Mouse (Mus musculus): ENCODE measurements around the gene Zfp57.
A peak's percentile ranks its signal among the peaks of the same experiment; 100 is the strongest.
"Not testable (repeated sequence)": the region's sequence is repeated elsewhere in the genome, so short reads cannot be mapped to it uniquely, and the experiment has no call there.

Zfp57 gene

GRCm38 (mm10) chr17:37000863-37001262 lies at the start of gene Zfp57:
Gene Zfp57, plus strand, starts transcription at chr17:37001163.
- no peak for DNase-seq

GRCm38 (mm10) chr17:36952631-36953030 lies 48.3 kb upstream of the Zfp57 start:
- no peak for DNase-seq

- DNase-seq: no peak
These were observed 47.9 kb upstream of the Zfp57 start for GRCm38 (mm10) chr17:36953062-36953461.

DNA sequence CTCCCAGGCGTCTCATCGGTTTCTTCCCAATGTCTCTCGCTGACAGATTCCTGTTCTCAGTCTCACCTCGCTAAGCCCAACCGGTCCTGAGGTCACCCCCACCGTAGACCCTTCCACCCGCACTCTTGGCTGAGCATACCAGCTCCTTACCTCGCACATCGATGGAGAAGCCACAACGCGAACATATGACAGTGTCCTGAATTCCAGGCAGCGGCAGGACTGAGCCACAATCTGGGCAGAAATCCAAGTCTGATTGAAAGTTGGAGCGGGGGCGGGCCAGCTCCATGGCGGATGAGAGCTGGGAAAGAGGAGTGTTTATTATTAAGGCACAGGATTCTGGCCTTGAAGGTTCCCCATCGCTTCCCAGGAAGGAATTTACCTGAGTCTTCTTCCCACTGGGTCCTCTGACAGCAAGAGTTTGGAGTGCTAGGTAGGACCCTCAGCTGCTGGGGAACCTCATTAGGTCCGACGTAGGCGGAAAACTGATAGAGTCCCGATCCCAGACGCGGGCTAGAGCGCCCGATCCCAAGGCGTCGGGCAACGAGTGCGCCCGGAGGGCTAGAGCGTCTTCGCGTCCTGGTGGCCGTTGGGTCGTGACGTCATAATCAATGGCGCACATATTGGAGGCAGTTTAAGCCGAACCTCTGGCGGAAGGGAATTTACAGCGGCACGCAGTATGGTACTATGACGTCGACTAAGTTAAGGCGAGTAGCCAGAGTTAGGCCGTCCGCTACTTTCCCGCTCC lies 42.8 kb upstream of the Zfp57 start, which contains the start of the genes Znrd1 and Znrd1as:
Gene Znrd1 (minus strand): TSS at position 561 of the 745 bp plus-strand sequence.
Gene Znrd1as (plus strand): TSS at position 594 of the 745 bp plus-strand sequence.
- DNase-seq: peak; percentile 91

DNA sequence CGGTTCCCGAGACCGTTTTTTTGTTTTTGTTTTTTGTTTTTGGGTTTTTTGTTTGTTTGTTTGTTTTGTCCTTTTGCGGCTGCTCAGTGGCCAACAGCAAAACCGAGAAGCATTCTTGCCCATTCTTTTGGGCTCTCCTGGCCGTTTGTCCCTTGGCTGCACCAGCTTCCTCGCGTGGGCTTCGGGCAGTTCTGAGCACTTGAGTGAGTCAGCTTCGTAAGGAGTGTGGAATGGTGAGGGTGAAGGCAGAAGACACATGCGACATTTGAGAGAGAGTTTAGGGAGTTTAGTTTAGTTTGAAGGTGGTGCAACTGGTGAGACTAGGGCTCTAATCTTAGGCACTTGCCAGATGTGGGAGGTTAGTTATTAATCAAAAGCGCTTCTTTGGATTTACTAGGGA lies 42.1 kb upstream of the Zfp57 start:
- no peak for DNase-seq

GRCm38 (mm10) chr17:36961125-36961524 lies 39.8 kb upstream of the Zfp57 start:
- no peak for DNase-seq

GRCm38 (mm10) chr17:36966875-36967274 lies 34.1 kb upstream of the Zfp57 start:
- DNase-seq: no peak

DNA sequence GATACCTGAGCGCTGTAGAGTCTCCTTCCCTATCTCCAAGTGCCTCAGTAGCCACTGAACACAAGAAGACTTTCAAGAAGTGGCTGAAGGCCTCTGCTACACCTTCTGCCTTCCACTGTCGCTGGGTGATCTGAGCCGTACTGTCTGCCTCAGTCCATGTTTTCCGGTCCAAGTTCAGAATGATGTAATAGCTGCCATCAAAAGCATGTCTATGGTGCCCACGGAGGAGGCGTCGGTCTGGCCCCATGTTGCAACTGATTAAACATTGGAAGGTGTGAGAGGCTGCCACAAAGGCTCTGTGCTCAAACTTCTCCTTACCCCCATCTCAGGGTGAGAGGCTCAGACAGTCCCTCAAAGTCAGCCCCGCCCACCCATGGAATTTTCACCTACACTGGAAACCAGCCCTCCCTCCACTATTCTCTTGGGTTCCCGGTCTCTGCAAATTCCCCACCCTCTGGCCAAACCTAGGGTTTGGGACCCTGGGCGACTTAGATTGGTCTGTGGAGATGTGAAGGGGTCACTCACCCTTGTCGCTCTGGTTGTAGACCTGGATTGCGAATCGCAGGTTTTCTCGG lies 30.6 kb upstream of the Zfp57 start:
- no peak for DNase-seq

- DNase-seq: no peak
These were observed 29.7 kb upstream of the Zfp57 start for GRCm38 (mm10) chr17:36971172-36971850.

DNA sequence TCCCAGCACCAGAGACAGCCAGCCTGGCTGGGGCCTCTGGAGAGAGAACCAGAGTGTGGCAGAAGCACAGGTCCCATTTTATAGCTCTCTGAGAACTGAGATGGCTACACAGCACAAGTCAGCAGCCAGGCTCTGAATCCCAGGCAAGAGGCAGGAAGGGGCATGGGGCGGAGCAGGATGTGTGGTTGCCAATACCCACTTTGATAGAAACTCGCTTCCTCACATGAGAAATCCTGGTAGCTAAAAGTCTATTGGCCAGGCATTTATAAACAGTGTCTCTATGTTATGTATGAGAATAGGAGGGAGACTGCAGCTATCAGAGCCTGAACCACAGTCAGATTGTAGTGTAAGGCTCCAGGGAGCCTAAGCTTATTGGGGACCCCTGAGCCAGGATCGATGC lies 28.2 kb upstream of the Zfp57 start:
- DNase-seq: no peak

DNA sequence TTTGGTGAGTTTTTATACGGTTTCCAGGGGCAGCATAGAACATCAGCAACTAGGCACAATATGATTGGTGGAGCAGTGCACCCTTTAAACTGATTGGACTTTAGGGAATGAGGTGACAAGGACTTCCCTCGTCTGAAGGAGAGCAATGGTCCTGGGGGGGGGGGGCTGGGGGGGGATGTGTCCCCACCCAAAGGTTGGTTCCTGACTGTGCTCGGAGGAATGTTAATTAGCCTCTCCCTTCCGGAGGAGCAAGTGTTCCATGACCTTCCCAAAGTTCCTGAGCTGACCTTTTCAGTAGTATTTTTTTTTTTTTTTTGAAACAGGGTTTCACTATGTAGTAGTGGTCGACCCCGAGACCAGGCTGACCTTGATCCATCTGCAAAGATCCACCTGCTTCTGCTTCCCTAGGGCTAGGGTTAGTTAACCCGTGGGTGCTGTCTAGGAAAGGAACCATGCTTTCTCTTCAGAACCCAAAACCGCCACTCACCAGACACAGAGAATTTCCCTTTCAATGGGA lies 27.6 kb upstream of the Zfp57 start:
- DNase-seq: no peak

DNA sequence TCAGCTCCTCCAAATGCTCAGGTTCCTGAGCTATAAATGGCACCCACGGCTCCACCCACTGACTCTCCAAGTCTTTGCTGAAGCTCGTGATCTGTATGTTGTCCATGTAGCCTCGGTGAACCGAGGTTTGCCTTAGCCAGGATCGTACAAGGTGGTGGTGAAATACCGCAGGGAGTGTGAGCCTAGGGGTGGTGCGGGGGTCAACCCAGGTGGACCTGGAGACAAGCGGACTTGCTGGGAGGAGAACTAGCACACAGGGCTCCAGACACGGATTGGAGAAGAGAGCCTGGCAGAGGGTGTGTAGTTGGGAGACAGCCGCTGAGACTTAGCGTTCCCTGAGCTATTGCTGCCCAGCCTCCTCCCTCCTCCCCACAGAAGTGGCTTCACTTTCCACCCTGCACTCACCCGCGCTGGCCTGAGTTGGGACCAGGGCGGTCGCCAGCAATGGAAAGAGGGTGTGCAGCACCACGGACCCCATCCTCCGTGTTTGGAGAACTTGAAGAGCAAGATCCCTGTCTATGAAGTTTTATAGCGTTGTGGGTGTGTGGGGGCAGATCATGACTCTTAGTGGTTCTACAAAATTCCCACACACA lies 19.6 kb upstream of the Zfp57 start, which contains the start of gene 2410137M14Rik:
Gene 2410137M14Rik (minus strand): TSS at position 17 of the 593 bp plus-strand sequence.
- no peak for DNase-seq

- DNase-seq: no peak
These were observed 19.1 kb upstream of the Zfp57 start for GRCm38 (mm10) chr17:36981845-36982244.

GRCm38 (mm10) chr17:36982253-36983155 lies 18.5 kb upstream of the Zfp57 start:
- no peak for DNase-seq

GRCm38 (mm10) chr17:36988475-36988874 lies 12.5 kb upstream of the Zfp57 start:
- DNase-seq: no peak

DNA sequence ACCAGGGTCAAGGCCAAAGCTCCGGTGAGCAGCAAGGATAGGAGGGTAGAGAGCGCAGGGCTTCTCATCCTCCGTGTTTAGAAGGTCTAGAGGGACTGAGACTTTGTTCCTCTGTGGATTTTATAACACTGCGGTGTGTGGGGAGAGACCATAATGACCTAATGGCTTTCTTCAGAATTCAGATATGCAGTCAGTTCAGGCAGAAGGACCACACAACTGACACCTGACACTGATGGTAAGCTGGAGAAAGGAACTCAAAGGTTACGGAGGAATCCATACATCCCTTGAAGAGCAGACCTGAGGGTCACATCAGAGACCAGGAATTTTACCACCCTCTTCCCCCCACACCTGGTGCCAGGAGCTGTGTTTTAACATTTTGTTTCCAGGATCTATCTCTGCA lies 11.5 kb upstream of the Zfp57 start, which contains the start of gene H2-M5:
Gene H2-M5 (minus strand): TSS at position 101 of the 400 bp plus-strand sequence.
- DNase-seq: no peak

DNA sequence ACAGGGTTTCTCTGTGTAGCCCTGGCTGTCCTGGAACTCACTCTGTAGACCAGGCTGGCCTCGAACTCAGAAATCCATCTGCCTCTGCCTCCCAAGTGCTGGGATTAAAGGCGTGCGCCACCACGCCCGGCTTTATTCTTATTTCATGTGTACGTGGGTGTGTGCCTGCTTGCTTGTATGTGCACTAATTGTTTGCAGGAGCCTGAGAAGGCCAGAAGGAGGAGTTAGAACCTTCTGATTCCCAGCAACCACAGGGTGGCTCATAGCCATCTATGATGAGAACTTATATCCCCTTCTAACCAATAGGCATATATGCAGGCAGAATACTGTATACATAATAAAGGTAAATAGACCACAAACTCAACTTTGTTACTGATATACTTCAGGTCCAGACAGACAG lies 10.3 kb upstream of the Zfp57 start:
- not testable (repeated sequence) for DNase-seq

DNA sequence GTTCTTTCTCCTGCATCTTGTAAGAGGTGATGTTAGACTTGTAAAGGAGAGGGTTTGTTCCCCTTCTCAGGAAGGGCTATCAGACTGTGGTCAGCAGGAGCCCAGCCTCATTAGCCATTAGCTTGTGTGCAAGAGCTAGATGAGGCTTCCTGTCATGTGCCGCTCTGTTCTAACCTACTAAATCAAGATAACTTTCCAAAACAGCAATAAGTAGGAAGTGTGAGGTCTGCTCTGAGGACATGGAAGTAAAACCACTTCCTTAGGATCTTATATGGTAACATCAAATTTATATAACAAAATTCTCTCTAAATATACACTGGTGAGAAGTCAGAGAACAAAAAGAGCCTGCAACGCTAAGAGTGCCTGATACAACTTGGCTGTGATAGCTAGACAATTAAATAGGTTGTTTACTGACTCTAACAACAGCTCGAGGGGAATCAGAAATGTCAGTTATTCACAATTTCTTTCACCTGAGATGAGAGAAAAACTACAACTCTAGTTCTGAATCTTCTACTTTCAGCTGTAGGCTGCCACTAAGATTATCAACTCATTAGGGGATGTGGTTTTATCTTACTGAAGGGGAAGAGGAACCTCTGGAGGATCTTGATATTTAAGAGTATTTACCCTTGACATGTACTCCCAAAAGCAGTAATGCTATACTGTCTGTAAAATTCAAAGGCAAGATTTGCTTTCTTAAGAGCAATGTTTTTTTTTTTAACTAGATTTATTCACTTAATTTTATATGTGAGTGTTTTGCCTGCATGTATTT lies 8.4 kb upstream of the Zfp57 start:
- DNase-seq: no peak

GRCm38 (mm10) chr17:36993770-36994325 lies 7.1 kb upstream of the Zfp57 start:
- DNase-seq: no peak

DNA sequence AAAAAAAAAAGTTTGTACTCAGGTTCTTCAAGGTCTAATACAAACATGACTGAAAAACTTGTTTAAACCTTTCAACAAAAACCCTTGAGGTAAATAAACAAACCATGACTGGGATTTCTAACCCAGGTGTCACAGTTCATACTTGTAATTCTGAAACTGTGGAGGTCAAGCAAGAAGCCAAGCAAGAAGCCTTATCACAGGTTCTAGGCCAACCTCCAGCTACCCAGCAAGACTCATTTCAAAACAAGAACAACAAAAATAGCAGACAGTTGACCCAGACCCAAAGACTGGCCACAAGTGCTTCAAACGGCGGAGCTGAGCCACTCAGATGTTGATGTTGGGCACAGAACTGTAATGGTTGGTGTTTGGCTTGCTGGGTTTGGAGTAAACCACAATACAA lies 6.4 kb upstream of the Zfp57 start:
- no peak for DNase-seq

- DNase-seq: no peak
These were observed 5.5 kb upstream of the Zfp57 start for GRCm38 (mm10) chr17:36995448-36995847.
